Mouse (Mus musculus): Measurements from ENCODE around the gene Vps8.

Vps8 gene

GRCm38 (mm10) chr16:21553506-21553905 lies 130.6 kb downstream of the Vps8 start:
- no peak for DNase-seq (ENCODE audit: low spot score in 2 of 2)

DNA sequence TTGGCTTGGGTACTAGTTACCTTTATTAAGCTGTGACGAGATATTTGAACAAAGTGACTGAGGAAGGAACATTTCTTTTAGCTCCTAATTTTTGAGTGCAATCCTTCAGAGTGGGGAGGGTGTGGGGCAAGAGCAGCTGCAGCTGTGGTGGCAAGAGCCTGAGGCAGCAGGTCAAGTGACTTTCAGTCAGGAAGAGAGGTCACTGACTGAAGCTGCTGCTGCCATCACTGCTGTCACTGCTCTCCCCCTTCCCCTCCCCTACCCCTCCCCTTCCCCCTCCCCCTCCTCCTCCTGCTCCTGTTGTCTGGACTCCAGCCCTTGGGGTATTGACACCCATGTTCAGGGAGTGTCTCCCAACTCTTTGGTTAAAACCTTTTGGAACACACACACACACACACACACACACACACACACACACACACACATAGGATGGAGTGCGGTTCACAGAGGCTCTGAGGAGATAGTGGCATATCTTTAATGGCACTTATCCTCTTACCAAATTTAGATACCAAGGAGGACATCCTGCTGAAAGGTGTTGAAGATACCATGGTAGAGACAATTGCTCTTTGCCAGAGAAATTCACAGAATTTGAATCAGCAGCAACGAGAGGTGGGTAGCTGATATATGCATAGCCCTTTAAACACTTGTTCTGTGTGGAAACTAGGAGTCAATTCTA lies 139.8 kb downstream of the Vps8 start:
- no peak for DNase-seq (ENCODE audit: low spot score in 2 of 2)

GRCm38 (mm10) chr16:21563322-21563721 lies 140.4 kb downstream of the Vps8 start:
- DNase-seq (ENCODE audit: low spot score in 2 of 2) = no peak

GRCm38 (mm10) chr16:21567093-21567492 lies 144.2 kb downstream of the Vps8 start:
- no peak for DNase-seq (ENCODE audit: low spot score in 2 of 2)

DNA sequence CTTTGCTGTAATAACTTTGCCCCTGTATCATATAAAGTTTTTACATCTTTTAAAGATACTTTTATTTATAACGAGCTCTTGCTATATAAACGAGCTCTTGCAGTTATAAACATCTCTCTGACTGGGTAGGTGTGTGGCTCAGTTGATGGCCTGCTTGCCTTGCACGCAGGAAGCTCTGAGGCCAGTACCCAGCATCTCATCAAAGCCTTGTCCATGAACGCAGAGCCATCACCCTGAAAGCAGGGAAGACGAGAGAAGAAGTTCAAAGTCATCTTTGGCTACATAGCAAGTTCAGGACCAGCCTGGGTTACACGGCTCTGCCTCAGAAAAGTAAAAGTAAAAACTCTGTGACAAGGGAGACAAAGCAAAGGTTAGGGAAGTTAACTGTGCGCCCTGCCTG lies 147.0 kb downstream of the Vps8 start:
- DNase-seq (ENCODE audit: low spot score in 2 of 2) = no peak

- DNase-seq (ENCODE audit: low spot score in 2 of 2) = no peak
Observed at GRCm38 (mm10) chr16:21570786-21571185, 147.9 kb downstream of the Vps8 start.

- no peak for DNase-seq (ENCODE audit: low spot score in 2 of 2)
Observed at GRCm38 (mm10) chr16:21576000-21576420, 153.1 kb downstream of the Vps8 start.

- no peak for DNase-seq (ENCODE audit: low spot score in 2 of 2)
Observed at GRCm38 (mm10) chr16:21589110-21589509, 166.2 kb downstream of the Vps8 start.

- DNase-seq (ENCODE audit: low spot score in 2 of 2) = no peak
Observed at GRCm38 (mm10) chr16:21590806-21591205, 167.9 kb downstream of the Vps8 start.

DNA sequence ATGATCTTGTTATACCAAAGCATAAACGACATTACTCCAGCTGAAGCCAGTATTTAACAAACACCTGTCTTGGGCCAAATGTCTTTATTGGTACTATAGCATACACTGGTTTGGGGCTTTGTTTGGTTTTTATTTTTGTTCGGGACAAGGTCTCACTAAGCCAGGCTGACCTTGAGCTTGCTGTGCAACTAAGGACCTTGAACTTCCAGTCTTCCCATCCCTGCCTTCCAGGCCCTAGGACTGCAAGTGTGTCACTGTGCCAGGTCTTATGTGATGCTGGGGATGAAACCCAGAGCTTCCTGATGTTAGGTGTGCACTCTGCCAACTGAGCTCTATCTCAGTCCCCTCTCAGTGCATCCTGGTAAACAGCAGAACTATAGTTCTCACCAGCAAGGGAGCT lies 168.6 kb downstream of the Vps8 start:
- no peak for DNase-seq (ENCODE audit: low spot score in 2 of 2)

DNA sequence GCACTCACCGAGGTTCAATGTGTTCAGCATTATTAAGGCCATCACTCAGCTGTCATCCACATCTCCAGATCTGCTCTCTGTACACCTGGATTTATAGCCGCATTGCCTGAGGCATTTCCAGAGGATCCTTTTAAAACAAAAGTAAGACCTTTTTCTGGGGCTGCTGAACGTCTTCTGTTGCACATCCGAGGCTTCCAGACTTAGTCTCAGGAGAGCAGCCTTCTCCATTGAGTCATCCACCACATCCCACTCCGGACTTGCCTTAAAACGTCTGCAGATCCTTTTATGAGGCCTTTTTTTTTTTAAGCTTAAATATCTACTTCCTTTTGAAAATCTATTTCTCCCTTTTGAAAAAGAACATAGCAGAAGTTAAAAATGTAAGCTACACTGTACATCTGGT lies 172.6 kb downstream of the Vps8 start:
- peak in 1 of 2 experiments; percentile 10 for DNase-seq (ENCODE audit: low spot score in 2 of 2)

- DNase-seq (ENCODE audit: low spot score in 2 of 2) = no peak
Observed at GRCm38 (mm10) chr16:21604354-21604753, 181.4 kb downstream of the Vps8 start.

- no peak for DNase-seq (ENCODE audit: low spot score in 2 of 2)
Observed at GRCm38 (mm10) chr16:21606249-21607020, 183.5 kb downstream of the Vps8 start.

DNA sequence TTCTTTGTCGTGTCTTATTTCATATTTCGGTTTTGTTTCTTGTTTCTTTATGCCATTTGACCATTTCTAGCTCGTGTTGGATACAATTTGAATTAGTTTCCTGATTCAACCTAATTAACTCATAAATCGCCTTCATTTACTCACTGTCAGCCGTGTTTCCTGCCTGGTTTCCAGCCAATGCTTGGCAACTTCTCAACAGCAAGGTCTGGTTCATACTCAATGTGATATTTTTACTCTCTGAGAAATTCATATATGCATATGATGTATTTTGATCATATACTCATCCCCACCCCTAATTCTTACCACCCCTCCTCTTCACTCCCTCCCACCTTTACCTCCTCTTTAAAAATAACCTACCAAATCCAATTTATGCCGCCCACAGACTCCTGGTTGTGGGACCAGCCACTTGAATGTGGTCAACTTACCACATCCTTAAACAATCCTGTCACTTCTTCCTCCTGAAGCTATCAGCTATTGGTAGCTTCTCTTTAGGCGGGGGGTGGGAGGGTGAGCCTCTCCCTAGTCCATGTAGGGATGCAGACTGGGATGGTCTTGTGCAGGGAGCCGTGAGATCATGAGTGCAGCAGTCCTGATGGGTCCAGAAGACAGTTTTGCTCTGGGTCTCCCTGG lies 184.2 kb downstream of the Vps8 start:
- peak in 1 of 2 experiments; percentile 24 for DNase-seq (ENCODE audit: low spot score in 2 of 2)

- no peak for DNase-seq (ENCODE audit: low spot score in 2 of 2)
Observed at GRCm38 (mm10) chr16:21607651-21608040, 184.7 kb downstream of the Vps8 start.

DNA sequence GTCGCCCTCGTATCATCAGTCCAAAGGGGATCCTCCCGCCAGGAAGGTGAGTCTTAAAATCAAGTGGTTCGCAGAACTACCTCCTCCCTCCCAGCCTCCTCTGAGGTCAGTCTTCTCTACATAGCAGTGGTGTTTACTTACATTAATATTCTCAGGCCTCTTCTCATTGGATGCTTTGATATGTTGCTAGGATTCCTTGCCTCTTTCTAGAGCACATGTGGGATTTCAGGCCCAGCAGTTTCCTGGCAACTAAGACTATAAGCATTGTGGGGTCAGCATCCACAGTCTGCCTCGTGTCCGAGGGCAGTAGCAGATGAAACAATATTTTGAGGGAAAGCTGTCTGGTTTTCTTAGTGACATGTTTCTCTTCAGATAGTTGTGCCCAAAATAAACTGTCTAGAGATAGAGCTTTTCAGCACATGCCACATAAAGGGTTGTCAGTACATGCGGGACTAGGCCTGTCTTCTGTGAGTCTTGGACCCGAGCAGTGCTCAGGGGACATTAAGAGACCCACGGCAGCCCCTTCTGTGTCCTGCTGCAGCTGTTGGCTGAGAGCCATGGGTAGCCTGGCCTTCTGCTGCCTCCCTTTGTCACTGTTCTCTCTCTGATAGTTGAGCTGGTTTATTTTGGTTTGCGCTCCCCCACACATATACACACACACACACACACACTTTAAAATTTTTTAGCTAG lies 185.4 kb downstream of the Vps8 start:
- peak in 1 of 2 experiments; percentile 6 for DNase-seq (ENCODE audit: low spot score in 2 of 2)

DNA sequence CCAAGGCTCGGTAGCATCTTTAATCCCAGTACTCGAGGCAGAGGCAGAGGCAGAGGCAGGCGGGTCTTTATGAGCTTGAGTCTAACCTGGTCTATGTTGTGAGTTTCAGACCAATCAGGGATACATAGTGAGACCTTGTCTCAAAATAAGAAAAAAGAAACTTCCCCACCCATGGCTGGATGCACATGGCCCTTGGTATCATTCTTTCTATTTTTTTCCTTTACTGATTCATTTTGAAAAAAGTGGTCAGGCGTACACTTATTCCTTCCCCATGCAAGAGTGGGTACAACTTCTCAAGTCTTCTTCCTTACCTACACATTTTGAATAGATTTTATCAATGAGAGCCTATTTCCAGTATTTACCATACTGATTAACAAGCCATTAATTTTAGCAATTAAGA lies 187.6 kb downstream of the Vps8 start:
- no peak for DNase-seq (ENCODE audit: low spot score in 2 of 2)

DNA sequence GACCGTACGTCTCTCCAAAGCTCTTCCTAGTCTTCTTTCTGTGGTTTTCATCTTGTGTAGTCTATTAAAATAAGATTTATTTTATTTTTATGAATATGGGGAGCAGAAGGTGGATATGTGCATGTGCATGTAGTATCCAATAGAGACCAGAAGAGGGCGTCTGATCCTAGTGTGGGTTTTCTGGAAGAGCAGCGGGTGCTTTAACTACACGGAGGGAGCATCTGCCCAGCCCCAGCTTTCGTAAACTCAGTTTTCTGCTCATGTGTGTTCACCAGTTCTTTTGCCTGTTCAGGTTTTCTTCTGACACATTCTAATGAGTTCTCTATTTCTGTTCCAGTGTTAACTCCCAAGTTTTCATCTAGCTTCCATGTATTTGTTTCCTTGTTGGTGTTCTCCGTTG lies 192.9 kb downstream of the Vps8 start:
- no peak for DNase-seq (ENCODE audit: low spot score in 2 of 2)

- no peak for DNase-seq (ENCODE audit: low spot score in 2 of 2)
Observed at GRCm38 (mm10) chr16:21620630-21621029, 197.7 kb downstream of the Vps8 start.

DNA sequence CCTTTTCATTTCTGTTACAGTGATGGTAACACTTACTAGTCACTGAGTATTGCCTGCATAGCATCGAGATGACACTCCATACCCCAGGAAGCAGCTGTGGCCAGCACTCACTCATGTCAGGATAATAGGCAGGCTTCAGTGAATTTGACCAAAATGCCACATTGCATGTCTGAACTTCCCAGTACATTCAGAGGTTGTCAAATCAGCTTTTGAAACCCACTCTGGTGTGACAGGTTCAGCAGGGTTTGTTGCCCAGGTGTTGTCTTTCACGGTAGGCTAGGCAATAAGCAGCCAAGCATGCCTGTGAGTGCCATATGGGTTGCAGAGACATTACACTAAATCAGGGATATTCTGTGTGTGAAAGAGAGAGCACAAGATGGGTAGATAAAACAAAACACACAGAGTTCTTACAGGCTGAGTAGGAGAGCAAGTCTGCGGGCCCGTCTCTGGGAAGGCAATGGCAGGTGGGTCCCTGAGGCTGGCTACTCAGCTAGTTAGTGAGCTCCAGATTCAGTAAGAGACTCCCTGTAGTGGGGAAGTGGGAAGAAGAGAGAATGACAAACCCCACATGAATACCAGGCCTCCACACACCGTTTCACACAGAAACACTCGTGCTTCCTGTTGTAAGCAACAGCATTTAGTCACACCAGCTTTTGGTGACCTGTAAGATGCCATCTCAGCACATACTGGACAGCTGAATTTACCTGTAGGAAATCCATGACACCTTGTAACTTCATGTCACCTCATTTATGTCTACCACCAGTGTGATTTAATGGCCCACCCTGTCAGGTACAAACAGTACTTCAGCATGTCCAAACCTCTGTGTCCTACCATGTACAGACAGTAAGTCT lies 203.1 kb downstream of the Vps8 start:
- no peak for DNase-seq (ENCODE audit: low spot score in 2 of 2)

- DNase-seq (ENCODE audit: low spot score in 2 of 2) = no peak
Observed at GRCm38 (mm10) chr16:21627248-21627647, 204.3 kb downstream of the Vps8 start.

Data from right cerebral cortex, postnatal 36 days (tissue).